ENCODE assay signal across 8 mouse cellular contexts in the genomic region with DNA sequence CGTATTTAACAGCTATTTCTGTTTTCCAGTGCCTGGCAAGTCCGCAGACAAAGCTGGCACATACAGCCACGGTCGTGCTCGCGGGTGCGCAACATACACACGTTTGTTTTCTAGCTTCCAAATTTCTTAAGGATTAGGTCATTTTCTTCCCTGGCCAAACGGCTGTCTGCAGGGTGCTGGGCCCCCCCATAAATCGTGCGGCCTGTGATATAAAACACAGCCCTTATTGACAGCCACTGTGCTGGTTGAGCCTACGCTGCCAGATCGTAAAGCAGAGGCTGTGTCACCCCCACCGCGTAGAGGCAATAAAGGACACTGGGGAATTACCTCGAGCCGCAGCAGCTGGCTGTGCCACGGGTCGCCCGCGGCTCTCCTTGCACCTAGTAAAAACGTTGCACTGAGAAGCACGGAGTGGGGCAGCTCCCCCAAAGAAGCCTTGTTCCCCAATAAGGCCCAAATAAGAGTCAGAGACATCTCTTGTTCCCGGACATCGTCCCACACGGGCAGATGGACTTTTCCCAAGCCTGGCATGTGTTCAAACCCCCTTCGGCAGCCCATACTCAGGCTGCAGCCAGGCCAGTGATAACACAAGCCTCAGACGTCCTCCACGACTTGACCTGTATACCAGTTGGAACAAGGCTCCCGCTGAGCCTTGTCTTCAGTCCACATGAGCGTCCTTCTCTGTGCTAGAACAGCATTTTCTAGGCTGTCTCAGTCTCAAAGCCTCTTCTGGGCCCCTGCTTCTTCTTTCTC.
DNase-seq lines count a peak whose midpoint lies in the region; ATAC-seq and TF ChIP-seq lines count a peak whose summit lies in the region.
"Had no signal": no experiment of that assay in that cellular context is flagged by ENCODE, and none has a peak within 500 bp of the region (broad histone marks: within the 10 kb centered on the region; RNA-seq: fewer than 3 reads in every experiment).

No protein-coding gene starts in this region.

- H3K4me2 ChIP-seq in kidney, postnatal 0 days (ENCODE audit: low read length): peak overlapping the region; percentile 50
- H3K4me2 ChIP-seq in forebrain, embryonic 16.5 days (ENCODE audit: low read length): peak overlapping the region; percentile 12
- peak overlapping the region; percentile 42 for H3K4me2 ChIP-seq in limb, embryonic 12.5 days
- H3K4me2 ChIP-seq: liver, embryonic 15.5 days had no signal

- ATAC-seq in kidney, postnatal 0 days (replicated peaks; ENCODE audit: low FRiP score, low read depth): peak; percentile 79
- peak; percentile 82 for ATAC-seq in forebrain, embryonic 16.5 days
- ATAC-seq in limb, embryonic 12.5 days (ENCODE audit: insufficient number of reproducible peaks, insufficient read depth, low FRiP score, low TSS enrichment, low read depth): peak; percentile 92

- 17% methylated on average over 31 of the region's 31 CpGs for WGBS in kidney, postnatal 0 days
- 39% methylated on average over 31 of the region's 31 CpGs for WGBS in forebrain, embryonic 16.5 days
- WGBS in limb, embryonic 12.5 days: 12% methylated on average over 31 of the region's 31 CpGs

- no peaks in the 10 kb centered on the region for H3K36me3 ChIP-seq in kidney, postnatal 0 days (ENCODE audit: insufficient read depth, low read length)
- H3K36me3 ChIP-seq in forebrain, embryonic 16.5 days (ENCODE audit: control insufficient read depth, insufficient read depth): no peaks in the 10 kb centered on the region
- H3K36me3 ChIP-seq in limb, embryonic 12.5 days: no peaks in the 10 kb centered on the region
- H3K36me3 ChIP-seq: liver, embryonic 15.5 days had no signal

- no peaks in the 10 kb centered on the region for H3K9me3 ChIP-seq in kidney, postnatal 0 days (replicated peaks; ENCODE audit: low read length)
- H3K9me3 ChIP-seq in forebrain, embryonic 16.5 days (ENCODE audit: control insufficient read depth, low read length): peaks cover 4% of the 10 kb centered on the region; the same call in 1 of the 2 replicates
- peaks cover 4% of the 10 kb centered on the region; the same call in 1 of the 2 replicates for H3K9me3 ChIP-seq in limb, embryonic 12.5 days
- H3K9me3 ChIP-seq: liver, embryonic 15.5 days had no signal

- H3K4me3 ChIP-seq in kidney, postnatal 0 days (replicated peaks; ENCODE audit: low read depth, low read length): peak overlapping the region; percentile 20; the same call in 1 of the 2 replicates
- no peak overlapping the region for H3K4me3 ChIP-seq in forebrain, embryonic 16.5 days (replicated peaks; ENCODE audit: low read length)
- H3K4me3 ChIP-seq in limb, embryonic 12.5 days (replicated peaks): peak overlapping the region; percentile 7; the same call in 1 of the 2 replicates
- H3K4me3 ChIP-seq: liver, embryonic 15.5 days had no signal

- no peaks in the 10 kb centered on the region for H3K27me3 ChIP-seq in kidney, postnatal 0 days (ENCODE audit: insufficient read depth, low read length)
- H3K27me3 ChIP-seq in forebrain, embryonic 16.5 days (replicated peaks; ENCODE audit: control insufficient read depth, insufficient read depth, low read length): no peaks in the 10 kb centered on the region
- H3K27me3 ChIP-seq in limb, embryonic 12.5 days: no peaks in the 10 kb centered on the region; the same call in 1 of the 2 replicates
- H3K27me3 ChIP-seq: liver, embryonic 15.5 days had no signal

- TF ChIP-seq CTCF in kidney, postnatal 0 days (IDR thresholded peaks at IDR 0.05; ENCODE audit: low read depth): no peak
- TF ChIP-seq CTCF in brain, embryonic 14.5 days (IDR thresholded peaks at IDR 0.05; ENCODE audit: borderline replicate concordance, extremely low read depth, insufficient read depth, insufficient read length): no peak

- peak; percentile 51 for DNase-seq in kidney, postnatal 0 days (ENCODE audit: low spot score)
- DNase-seq in kidney, postnatal 25 days: no peak
- DNase-seq in brain, embryonic 14.5 days (ENCODE audit: low read depth): peak; percentile 85
- DNase-seq in spleen, postnatal 36 days (ENCODE audit: low spot score in 2 of 2): no peak
- no peak for DNase-seq in MN1 (ENCODE audit: low spot score)

- H3K27ac ChIP-seq in kidney, postnatal 0 days: no peak overlapping the region
- peak overlapping the region; percentile 63 for H3K27ac ChIP-seq in forebrain, embryonic 16.5 days (ENCODE audit: low read length)
- H3K27ac ChIP-seq in limb, embryonic 12.5 days: peak overlapping the region; percentile 94
- H3K27ac ChIP-seq: liver, embryonic 15.5 days had no signal

- H3K9ac ChIP-seq in kidney, postnatal 0 days (ENCODE audit: low read depth, low read length): no peak overlapping the region
- H3K9ac ChIP-seq in forebrain, embryonic 16.5 days (replicated peaks; ENCODE audit: low read depth, low read length): peak overlapping the region; percentile 39
- no peak overlapping the region for H3K9ac ChIP-seq in limb, embryonic 12.5 days (replicated peaks)
- H3K9ac ChIP-seq: liver, embryonic 15.5 days had no signal

- TF ChIP-seq POLR2A in brain, embryonic 14.5 days (IDR thresholded peaks at IDR 0.05; ENCODE audit: borderline replicate concordance, extremely low read depth, insufficient read depth, insufficient read length, poor library complexity, severe bottlenecking): no peak

- H3K4me1 ChIP-seq in kidney, postnatal 0 days (replicated peaks; ENCODE audit: insufficient read depth, low read length): peaks cover 4% of the 10 kb centered on the region
- peaks cover 15% of the 10 kb centered on the region for H3K4me1 ChIP-seq in forebrain, embryonic 16.5 days (replicated peaks; ENCODE audit: control insufficient read depth, insufficient read depth, low read length)
- H3K4me1 ChIP-seq in limb, embryonic 12.5 days (replicated peaks): peaks cover 43% of the 10 kb centered on the region
- H3K4me1 ChIP-seq: liver, embryonic 15.5 days had no signal

Comparison
In these comparisons a context has a peak if more than half of its experiments do, and no peak if none do; other contexts are left out.
1. DNase-seq: peak in kidney, postnatal 0 days (single experiment) and brain, embryonic 14.5 days (single experiment); none in kidney, postnatal 25 days (0 of 2), spleen, postnatal 36 days (0 of 2) and MN1 (single experiment).
2. Peak in every context shown above with its lines, with median percentiles within 50 percentile points of each other: ATAC-seq and H3K4me2 ChIP-seq.